Mouse (Mus musculus) frontal cortex, postnatal 36 days (tissue): ENCODE measurements around the gene 1500011B03Rik.

ENCODE experiments used
- DNase-seq, 2 experiments: peaks; one replicate each; pipeline ENCODE4 v3.0.0; 2022; ENCODE audit warnings: low spot score in 2 of 2

The 1500011B03Rik gene

DNA sequence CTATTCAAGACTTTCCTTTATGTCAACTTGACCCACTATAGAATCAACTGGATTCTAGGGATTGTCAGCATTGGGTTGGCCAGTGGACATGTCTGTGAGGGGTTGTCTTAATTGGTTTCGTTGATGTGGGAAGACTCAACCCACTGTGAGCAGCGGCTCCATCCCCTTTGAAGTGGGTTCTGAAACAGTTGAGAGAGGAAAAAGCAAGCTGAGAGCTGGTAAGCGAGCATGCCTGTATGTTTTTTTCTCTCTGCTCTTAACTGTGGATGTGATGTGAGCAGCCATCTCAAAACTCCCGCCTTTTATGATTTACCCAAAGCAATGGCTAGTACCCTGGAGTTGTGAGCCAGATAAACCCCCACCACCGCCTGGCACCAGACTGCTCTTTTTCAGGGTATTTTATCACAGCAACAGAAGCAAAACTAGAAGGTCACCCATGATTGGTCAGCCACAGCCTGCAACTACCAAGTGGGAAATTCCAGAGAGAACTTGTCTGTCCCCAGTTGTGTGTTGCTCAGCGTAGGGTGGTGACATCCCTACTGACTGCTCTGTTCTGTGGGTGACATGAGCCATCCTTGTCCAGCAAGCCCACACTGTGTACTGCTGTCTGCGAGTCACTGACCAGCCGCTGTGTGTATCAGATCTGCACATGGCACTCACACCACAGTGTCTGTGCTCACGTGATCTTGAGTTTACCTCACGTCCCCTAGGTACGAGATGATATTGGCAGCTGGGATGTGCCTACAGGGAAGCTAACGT lies 39.7 kb downstream of the 1500011B03Rik start:
- DNase-seq = no peak

DNA sequence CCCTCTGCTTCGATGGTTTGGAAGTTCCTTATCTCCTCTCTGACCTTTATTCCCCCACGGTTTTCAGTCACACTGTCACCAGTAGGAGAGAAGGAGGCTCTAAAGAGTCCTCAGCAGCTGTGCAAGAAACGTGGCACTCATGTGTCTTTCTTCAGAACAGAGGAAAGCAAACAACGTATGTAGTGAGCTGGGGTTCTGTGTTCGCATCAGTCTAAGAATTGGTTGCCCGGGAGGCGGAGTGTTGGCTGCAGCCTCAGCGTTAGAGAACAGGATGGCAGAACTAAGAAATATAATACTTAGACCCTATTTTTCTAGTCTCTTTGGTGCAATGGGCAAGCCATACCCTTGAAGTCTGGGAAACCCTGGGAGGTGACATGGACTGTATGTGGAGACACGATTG lies 40.3 kb downstream of the 1500011B03Rik start:
- DNase-seq = no peak

- no peak for DNase-seq
Observed at GRCm38 (mm10) chr5:114780912-114781311, 42.4 kb downstream of the 1500011B03Rik start.

GRCm38 (mm10) chr5:114779956-114780489 lies 43.2 kb downstream of the 1500011B03Rik start:
- no peak for DNase-seq

DNA sequence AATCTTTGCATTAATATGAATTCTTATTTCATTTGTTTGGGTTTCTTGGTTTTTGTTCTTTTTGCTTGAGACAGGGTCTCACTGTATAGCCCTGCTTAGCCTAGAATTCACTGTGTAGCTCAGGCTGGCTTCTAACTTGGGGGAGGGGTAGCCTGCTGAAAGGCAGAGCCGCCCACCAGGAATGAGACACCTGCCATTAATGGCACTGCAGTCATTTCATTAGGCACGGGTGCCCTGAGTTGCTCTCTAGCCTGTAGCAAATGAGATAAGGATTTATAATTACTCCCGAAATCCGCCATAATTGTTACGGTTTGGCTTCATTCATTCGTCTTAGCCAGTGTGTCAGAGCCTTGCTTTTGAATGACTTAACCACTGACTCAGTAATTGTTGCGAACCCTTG lies 47.1 kb downstream of the 1500011B03Rik start:
- DNase-seq = no peak

DNA sequence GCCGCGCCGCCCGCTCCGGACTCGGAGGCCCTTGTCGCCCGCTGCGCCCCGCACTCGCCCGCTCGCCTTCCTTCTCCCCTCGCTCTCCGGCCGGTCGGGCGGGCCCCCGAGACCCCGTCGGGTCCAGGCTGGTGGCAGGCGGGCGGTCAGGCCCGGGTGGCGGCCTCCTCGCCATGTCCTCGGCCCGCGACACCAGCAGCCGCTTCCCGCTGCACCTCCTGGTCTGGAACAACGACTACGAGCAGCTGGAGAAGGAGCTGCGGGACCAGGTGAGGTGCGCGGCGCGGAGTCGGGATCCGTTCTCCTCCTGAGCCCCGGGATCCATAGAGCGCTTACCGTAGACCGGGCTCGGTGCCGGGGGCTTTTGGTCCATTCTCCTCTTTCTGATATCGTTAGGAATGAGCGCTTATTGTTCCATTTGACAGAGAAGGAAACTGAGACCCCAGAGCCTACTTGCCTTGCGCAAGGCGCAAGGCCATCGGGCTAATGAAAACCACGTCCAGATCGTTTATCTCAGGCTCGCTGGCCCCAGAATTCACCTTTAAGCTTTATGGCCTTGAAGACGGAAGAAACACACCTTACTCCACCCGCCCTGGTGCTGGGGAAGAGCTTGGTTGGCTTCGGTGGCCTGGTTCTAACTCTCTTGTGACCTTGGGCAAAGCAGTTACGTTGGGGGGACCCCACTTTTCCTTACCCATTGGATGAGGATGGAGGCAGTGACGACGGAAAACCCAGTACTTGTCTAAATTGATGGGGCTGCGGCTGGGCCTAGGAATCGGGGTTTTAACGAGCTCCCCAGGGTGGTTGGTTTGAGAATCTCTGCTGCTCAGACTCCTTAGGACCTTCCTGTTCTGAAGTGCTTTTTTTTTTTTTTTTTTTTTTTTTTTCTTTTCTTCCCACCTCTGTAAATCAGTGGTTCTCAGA lies 48.0 kb downstream of the 1500011B03Rik start, which contains the start of gene Git2:
Git2 (minus strand) TSS at position 462 of the 924 bp plus-strand sequence.
- DNase-seq = peak in 1 of 2 experiments; percentile 27

DNA sequence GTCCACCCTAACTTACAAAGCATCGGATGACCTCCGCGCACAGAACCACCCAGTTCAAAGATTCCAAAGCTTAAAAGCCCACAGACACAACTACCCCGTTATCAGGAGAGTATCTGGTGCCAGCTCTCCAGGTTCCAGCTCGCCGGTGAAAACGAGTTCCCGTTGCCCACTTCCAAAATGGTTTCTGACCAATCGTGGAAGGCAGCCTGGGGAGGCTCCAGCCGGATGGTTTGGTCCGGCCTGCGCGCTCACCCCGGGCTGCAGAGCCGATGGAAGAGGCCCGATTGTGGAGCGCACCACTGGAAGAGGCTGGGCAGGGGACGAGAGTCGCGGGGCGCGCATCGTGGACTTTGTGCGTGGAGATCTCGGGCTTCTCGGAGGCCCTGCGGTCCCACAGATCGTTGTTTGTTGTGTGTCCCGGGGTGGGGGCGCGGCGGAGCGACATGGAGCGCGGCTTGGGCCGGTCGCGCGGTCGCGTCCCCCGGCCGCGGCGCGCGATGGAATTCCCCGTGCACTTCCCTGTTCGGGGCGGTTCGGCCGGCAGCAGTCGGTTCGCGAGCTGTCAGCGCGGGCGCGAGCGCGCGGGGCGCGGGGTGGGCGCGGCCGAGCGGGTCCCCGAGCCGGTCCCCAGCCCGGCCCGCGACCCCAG lies 48.7 kb downstream of the 1500011B03Rik start, which contains the start of gene Ankrd13a:
Ankrd13a (plus strand) TSS at position 275 of the 649 bp plus-strand sequence.
- DNase-seq = peak; percentile 91 to 93

DNA sequence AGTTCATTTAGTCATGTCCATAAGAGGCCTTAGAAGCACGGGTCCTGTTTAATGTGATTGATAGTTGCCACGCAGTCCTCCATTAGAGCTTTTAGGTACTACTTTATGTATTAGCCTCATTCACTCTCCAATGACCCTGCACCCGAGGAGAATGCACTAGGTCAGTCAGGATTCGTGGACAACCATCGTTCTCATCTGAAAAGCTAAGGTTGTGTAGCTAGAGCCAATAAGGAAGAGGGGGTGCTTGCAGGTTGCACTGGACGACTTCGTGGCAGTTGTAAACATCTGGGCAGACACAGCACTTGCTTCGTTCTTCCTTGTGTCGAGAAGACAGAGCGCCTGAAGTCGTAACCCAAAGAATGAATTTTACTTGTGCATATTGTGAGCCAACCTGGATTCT lies 49.5 kb downstream of the 1500011B03Rik start:
- peak in 1 of 2 experiments; percentile 31 for DNase-seq

DNA sequence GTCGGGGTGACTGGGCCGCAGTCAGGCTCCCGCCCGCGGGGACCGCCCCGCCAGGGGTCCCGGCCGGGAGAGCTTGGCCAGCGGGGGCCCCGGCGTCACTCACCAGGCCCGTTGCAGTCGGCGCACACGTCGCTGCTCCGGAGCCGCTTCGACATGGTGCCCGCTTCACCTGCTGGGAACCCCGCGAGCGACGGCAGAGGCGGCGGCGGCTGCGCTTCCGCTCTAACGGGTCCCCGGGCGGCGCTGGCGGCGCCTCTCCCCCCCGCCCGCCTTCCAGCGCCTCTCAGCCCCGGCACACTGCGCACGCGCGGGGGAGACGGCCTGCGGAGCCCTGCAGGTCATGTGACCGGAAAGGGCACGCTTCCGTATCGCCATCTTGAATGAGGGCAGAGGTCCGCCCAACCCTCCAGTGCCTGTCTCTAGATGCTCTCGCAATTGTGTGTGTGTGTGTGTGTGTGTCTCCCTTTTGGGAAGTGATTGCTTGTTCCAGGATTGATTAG lies 50.0 kb downstream of the 1500011B03Rik start:
- peak; percentile 95 for DNase-seq

DNA sequence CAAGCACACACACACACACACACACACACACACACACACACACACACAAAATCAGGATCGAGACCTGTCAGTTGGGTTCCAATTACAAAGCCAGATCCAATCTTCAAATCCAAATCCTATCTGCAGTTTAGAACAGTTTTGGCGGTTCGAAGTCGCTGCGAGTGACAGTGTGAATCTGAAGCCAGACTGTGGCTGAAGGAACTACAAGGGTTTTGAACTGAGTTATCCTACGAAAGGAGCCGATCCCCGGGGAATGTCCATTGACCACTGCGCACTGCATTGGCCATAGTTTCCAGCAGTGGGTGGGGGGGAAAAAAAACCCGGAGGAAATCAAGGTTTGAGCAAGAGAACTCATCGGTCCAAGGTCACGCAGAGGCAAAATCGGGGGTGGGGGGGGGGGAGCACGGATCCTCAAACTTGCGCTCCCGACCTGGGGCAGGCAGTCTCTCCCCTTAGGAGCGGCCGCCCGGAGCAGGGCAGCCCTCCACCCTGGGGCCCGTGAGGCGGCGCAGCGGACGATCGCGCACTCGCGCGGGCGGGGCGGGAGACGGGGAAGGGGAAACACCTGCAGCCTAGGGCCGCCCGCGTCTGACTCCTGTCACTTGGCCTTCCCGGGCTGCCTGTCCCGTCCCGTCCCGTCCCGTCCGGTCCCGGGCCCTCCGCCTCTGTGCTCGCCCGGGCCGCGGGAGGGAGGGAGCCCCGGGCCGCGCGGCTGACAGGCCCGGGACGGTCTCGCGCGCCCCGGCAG lies 50.6 kb downstream of the 1500011B03Rik start:
- no peak for DNase-seq

- no peak for DNase-seq
Observed at GRCm38 (mm10) chr5:114771796-114772195, 51.5 kb downstream of the 1500011B03Rik start.

DNA sequence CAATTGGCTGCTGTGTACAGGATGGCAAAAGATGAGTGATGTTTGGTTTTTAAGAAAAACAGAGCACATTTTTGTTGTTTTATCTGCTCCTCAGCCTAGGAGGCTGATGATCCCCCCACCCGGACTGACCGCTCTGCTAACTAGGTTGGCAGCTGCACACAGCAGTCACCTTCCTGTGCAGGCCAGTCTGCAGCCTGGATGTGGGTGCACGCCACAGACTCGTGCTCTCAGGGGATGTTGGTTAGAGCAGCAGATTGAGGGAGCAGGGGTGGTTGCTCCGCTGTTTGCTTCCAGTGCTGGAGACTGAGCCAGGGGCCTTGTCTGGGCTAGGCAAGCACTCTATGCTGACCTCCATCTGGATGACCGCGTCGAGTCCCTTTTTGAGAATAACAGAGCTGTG lies 53.5 kb downstream of the 1500011B03Rik start:
- DNase-seq = no peak

GRCm38 (mm10) chr5:114767185-114767584 lies 56.1 kb downstream of the 1500011B03Rik start:
- DNase-seq = no peak

DNA sequence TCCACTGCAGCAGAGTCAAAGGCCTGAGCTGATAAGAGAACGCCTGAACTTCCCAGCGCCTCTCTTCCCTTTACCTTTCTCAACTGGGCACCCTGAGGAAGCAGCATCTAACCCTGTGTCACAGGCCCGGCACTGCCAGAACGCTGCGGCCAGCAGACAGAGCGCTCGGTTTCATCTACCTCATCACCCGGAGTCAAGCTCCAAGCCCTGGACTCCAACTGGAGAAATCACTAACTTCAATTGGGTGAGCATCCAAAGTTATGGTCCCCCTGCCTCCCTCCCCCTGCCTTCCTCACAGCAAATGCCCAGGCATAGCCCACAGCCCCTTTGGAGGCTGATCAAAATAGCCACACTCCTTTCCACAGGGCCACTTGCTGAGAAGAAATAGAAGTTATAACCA lies 56.6 kb downstream of the 1500011B03Rik start:
- no peak for DNase-seq

DNA sequence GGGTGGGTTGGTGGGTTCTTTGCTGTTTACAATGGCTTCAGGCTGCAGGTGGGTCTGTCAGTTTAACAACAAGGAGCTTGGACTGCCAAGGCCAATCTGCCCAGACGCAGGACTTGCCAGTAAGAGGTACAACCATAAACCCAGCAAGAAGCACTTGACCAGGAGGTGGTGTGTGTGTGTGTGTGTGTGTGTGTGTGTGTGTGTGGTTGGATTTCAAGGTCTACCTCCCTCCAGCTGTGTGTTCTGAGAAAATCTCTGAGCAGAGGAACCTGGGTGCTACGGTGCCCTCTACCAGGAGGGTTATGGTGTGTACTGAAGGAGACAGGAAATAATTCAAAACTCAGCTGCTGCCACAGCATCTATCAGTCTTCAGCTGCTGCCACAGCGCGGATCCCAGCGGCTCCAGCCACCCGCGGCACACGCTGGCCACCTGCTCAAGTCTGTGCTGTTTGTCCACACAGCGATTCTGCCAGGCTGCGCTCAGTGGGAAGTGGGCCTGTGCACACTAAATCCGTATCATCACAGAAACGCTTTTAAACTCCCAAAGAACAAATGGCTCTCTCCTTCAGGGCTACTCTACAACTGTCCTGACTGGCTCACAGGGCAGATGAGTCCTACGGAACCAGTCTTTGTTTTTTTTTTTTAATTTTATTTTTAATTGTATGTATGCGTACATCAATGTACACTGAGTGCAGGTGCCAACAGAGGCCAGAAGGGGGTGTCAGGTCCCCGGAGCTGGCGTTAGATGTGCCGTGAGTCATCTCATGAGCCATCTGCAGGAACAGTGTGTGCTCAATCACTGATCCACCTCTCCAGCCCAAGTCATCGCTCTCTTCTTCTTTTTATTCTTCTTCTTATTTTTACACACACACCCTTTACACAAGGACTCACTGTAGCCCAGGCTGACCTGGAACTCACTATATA lies 58.2 kb downstream of the 1500011B03Rik start:
- DNase-seq = no peak

- DNase-seq = no peak
Observed at GRCm38 (mm10) chr5:114761980-114762379, 61.3 kb downstream of the 1500011B03Rik start.

DNA sequence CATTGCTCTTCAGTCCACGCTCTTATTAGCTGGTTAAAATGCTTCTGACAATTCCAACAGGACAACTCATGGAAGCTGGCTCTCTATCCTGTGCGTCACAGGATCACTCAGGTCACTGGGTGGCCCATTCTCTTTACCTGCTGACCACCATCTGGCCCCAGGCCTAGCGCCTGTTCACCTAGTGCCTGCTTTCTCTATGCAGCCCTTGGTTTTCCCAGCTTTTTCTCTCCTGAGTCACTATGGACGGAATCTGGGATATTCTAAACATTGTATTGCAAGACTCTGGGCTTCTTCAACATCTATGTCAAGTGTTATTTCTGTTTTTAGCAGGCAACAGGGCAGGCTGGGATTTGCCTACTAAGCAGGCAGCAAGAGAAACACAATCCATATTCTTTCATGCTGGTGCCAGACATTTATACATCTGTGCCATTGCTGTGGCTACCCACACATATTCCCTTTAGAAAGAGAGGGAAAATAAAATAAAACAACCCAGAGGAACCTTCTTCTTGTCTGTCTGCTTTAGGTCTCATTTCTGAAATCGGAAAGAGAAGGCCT lies 63.7 kb downstream of the 1500011B03Rik start:
- DNase-seq = no peak
